Mouse (Mus musculus) liver, adult 2 months (tissue): ENCODE data around the gene Cdkn2d. TPM values are rescaled to one million over a fixed set of nuclear protein-coding genes. Genes with fewer than 3 reads are reported as not detected.

Experiments
- DNase-seq: peaks from one replicate; pipeline ENCODE4 v3.0.0-alpha.2; 2011; ENCODE audit warnings: low read depth, low spot score; ENCODE audit errors: extremely low read depth
- H3K27ac ChIP-seq: fragments of 200-500 bp; replicated peaks from 2 replicates; pipeline ENCODE4 v1.5.1; 2012; ENCODE audit warnings: low read depth, mild to moderate bottlenecking, control low read depth, inconsistent platforms, low read length; ENCODE audit not compliant: insufficient read depth
- H3K27me3 ChIP-seq: fragments of 200-500 bp; 2 replicates; pipeline ENCODE4 v1.6.1; 2012; ENCODE audit warnings: mild to moderate bottlenecking, moderate library complexity, low read length, inconsistent platforms; ENCODE audit not compliant: control insufficient read depth, insufficient read depth
- H3K36me3 ChIP-seq: fragments of 200-500 bp; 2 replicates; pipeline ENCODE4 v1.6.1; 2012; ENCODE audit warnings: low read length, inconsistent platforms; ENCODE audit not compliant: control insufficient read depth, insufficient read depth
- H3K4me1 ChIP-seq: fragments of 200-500 bp; 2 replicates; pipeline ENCODE4 v1.6.1; 2011; ENCODE audit warnings: low read length; ENCODE audit not compliant: control insufficient read depth, insufficient read depth
- H3K4me3 ChIP-seq: fragments of 200-500 bp; 2 replicates; pipeline ENCODE4 v1.5.1; 2011; ENCODE audit warnings: low read depth, mild to moderate bottlenecking, control low read depth, low read length, moderate library complexity; ENCODE audit not compliant: insufficient read depth
- H3K79me2 ChIP-seq: fragments of 200-500 bp; 2 replicates; pipeline ENCODE4 v1.6.1; 2012; ENCODE audit warnings: inconsistent platforms, mild to moderate bottlenecking, low read length, moderate library complexity; ENCODE audit not compliant: control insufficient read depth, insufficient read depth
- H3K9ac ChIP-seq: fragments of 200-500 bp; 2 replicates; pipeline ENCODE4 v1.6.1; 2012; ENCODE audit warnings: low read depth, mild to moderate bottlenecking, control low read depth, inconsistent platforms, low read length
- CTCF ChIP-seq: fragments of 200-500 bp; IDR thresholded peaks from 2 replicates; pipeline ENCODE4 v1.5.1; 2011; ENCODE audit warnings: low read depth, low read length, control low read depth
- POLR2A ChIP-seq: fragments of 200-500 bp; IDR thresholded peaks from 2 replicates; pipeline ENCODE4 v1.6.1; 2011; ENCODE audit warnings: low read length, control low read depth; ENCODE audit not compliant: insufficient read depth; ENCODE audit errors: extremely low read depth
- WGBS: fragments of 180-500 bp; shearing (Covaris S2); methylation state at CpG from one replicate; pipeline ENCODE4 v1.1.7; 2018; 5-methylcytosine and 5-hydroxymethylcytosine counted together
- polyA plus RNA-seq: library from polyadenylated mRNA; depleted of rRNA; stranded (reverse); fragments of >200 nt; gene quantifications from 2 replicates; pipeline ENCODE4 v1.2.3, GENCODE M21; 2012; rRNA removed
- total RNA-seq: library from RNA; depleted of rRNA; stranded (reverse); fragments of >200 nt; gene quantifications from 2 replicates; pipeline ENCODE4 v1.2.3, GENCODE M21; 2014; rRNA removed

Cdkn2d gene
- total and polyA plus RNA-seq, 2 experiments = 3.0 to 5.1 TPM

GRCm38 (mm10) chr9:21244428-21245112, 46.6 kb downstream of the Cdkn2d start:
- peaks cover 7% of the 10 kb centered on the region for H3K27me3 ChIP-seq
- H3K9ac ChIP-seq = peak overlapping the region; percentile 56
- TF ChIP-seq CTCF (no peak), POLR2A (no peak)
- H3K36me3 ChIP-seq = no peaks in the 10 kb centered on the region
- no peaks in the 10 kb centered on the region for H3K79me2 ChIP-seq
- no peak overlapping the region for H3K27ac ChIP-seq
- peak overlapping the region; percentile 46; the same call in 1 of the 2 replicates for H3K4me3 ChIP-seq
- H3K4me1 ChIP-seq = peaks cover 15% of the 10 kb centered on the region; the same call in 1 of the 2 replicates
- 17% methylated on average over 72 of the region's 72 CpGs for WGBS
- no peak for DNase-seq

- H3K27ac ChIP-seq = no peak overlapping the region
- H3K79me2 ChIP-seq = no peaks in the 10 kb centered on the region
- 27% methylated on average over 42 of the region's 42 CpGs for WGBS
- no peak for DNase-seq
- H3K4me3 ChIP-seq = peak overlapping the region; percentile 46; the same call in 1 of the 2 replicates
- no peaks in the 10 kb centered on the region for H3K36me3 ChIP-seq
- TF ChIP-seq POLR2A (no peak), CTCF (no peak)
- H3K4me1 ChIP-seq = peaks cover 13% of the 10 kb centered on the region; the same call in 1 of the 2 replicates
- H3K9ac ChIP-seq = no peak overlapping the region; the same call in 1 of the 2 replicates
- peaks cover 7% of the 10 kb centered on the region for H3K27me3 ChIP-seq
These were observed 47.3 kb downstream of the Cdkn2d start for GRCm38 (mm10) chr9:21243826-21244427.

GRCm38 (mm10) chr9:21241343-21241742, 49.9 kb downstream of the Cdkn2d start:
- Histone ChIP-seq H3K4me1 (peaks cover 15% of the 10 kb centered on the region), H3K9ac (no peak overlapping the region), H3K27ac (no peak overlapping the region), H3K79me2 (peaks cover 14% of the 10 kb centered on the region; the same call in 1 of the 2 replicates), H3K36me3 (no peaks in the 10 kb centered on the region), H3K4me3 (no peak overlapping the region), H3K27me3 (peaks cover 7% of the 10 kb centered on the region)
- DNase-seq = peak; percentile 76
- 10% methylated on average over 11 of the region's 11 CpGs for WGBS
- TF ChIP-seq CTCF (peak; percentile 99), POLR2A (no peak)

GRCm38 (mm10) chr9:21239465-21239848, 51.8 kb downstream of the Cdkn2d start:
- Histone ChIP-seq H3K9ac (peak overlapping the region; percentile 96; the same call in 1 of the 2 replicates), H3K27me3 (peaks cover 7% of the 10 kb centered on the region), H3K79me2 (peaks cover 14% of the 10 kb centered on the region; the same call in 1 of the 2 replicates), H3K4me3 (peak overlapping the region; percentile 85), H3K27ac (peak overlapping the region; percentile 88; the same call in 1 of the 2 replicates), H3K36me3 (peaks cover 2% of the 10 kb centered on the region; the same call in 1 of the 2 replicates), H3K4me1 (peaks cover 22% of the 10 kb centered on the region)
- DNase-seq = no peak
- WGBS = 43% methylated on average over 4 of the region's 4 CpGs
- no peak for TF ChIP-seq CTCF
- no peak for TF ChIP-seq POLR2A

- H3K9ac ChIP-seq = peak within 1 kb of the TSS; percentile 96
- peak within 1 kb of the TSS; percentile 85 for H3K4me3 ChIP-seq
- TF ChIP-seq CTCF (no peak), POLR2A (peak; percentile 32; the same call in 1 of the 2 replicates)
- peaks cover 2% of the 10 kb centered on the region; the same call in 1 of the 2 replicates for H3K36me3 ChIP-seq
- peak within 1 kb of the TSS; percentile 88 for H3K27ac ChIP-seq
- whole genome bisulfite sequencing = under 1% methylated on average over 75 of the region's 90 CpGs
- H3K4me1 ChIP-seq = peaks cover 18% of the 10 kb centered on the region
- no peak for DNase-seq
- peaks cover 2% of the 10 kb centered on the region for H3K27me3 ChIP-seq
- peaks cover 15% of the 10 kb centered on the region; the same call in 1 of the 2 replicates for H3K79me2 ChIP-seq
These were observed 52.3 kb downstream of the Cdkn2d start, which contains the start of gene Keap1 for GRCm38 (mm10) chr9:21238733-21239464. TSS of gene Keap1 (minus strand) at chr9:21239361.

Other genes with a start within 250 kb of the Cdkn2d start
- not detected in 2 replicates for gene Zglp1, start 224.3 kb downstream of the Cdkn2d start, total RNA-seq
- 0.39 TPM in 1 of 2 replicates, not detected in the other for gene Zglp1, start 224.3 kb downstream of the Cdkn2d start, polyA plus RNA-seq
- 0.46 and 0.54 TPM in 2 replicates for gene Gm49373, start 218.3 kb downstream of the Cdkn2d start, total RNA-seq
- gene Gm49373, start 218.3 kb downstream of the Cdkn2d start, polyA plus RNA-seq = 0.05 and 0.10 TPM in 2 replicates
- 30.6 and 31.1 TPM in 2 replicates for gene Fdx1l, start 217.8 kb downstream of the Cdkn2d start, total RNA-seq
- 45.3 and 50.3 TPM in 2 replicates for gene Fdx1l, start 217.8 kb downstream of the Cdkn2d start, polyA plus RNA-seq
- 2.0 and 2.5 TPM in 2 replicates for gene Gm38431, start 199.4 kb downstream of the Cdkn2d start, total RNA-seq
- 3.4 and 5.8 TPM in 2 replicates for gene Gm38431, start 199.4 kb downstream of the Cdkn2d start, polyA plus RNA-seq
- gene Raver1, start 199.4 kb downstream of the Cdkn2d start, total RNA-seq = 1.8 and 5.3 TPM in 2 replicates
- gene Raver1, start 199.4 kb downstream of the Cdkn2d start, polyA plus RNA-seq = 19.6 and 22.1 TPM in 2 replicates
- gene Tyk2, start 160.2 kb downstream of the Cdkn2d start, total RNA-seq = 9.3 and 16.4 TPM in 2 replicates
- gene Tyk2, start 160.2 kb downstream of the Cdkn2d start, polyA plus RNA-seq = 18.2 and 21.0 TPM in 2 replicates
- gene Cdc37, start 141.4 kb downstream of the Cdkn2d start, total RNA-seq = 27.4 and 36.0 TPM in 2 replicates
- 41.2 and 41.8 TPM in 2 replicates for gene Cdc37, start 141.4 kb downstream of the Cdkn2d start, polyA plus RNA-seq
- gene Pde4a, start 125.7 kb downstream of the Cdkn2d start, total RNA-seq = 1.0 and 1.5 TPM in 2 replicates
- gene Pde4a, start 125.7 kb downstream of the Cdkn2d start, polyA plus RNA-seq = 1.9 and 3.5 TPM in 2 replicates
- 29.5 and 37.3 TPM in 2 replicates for gene Keap1, start 52.0 kb downstream of the Cdkn2d start, total RNA-seq
- gene Keap1, start 52.0 kb downstream of the Cdkn2d start, polyA plus RNA-seq = 69.1 and 76.4 TPM in 2 replicates
- gene S1pr5, start 43.0 kb downstream of the Cdkn2d start, total RNA-seq = 3.3 and 4.1 TPM in 2 replicates
- 5.3 and 9.9 TPM in 2 replicates for gene S1pr5, start 43.0 kb downstream of the Cdkn2d start, polyA plus RNA-seq
- gene Atg4d, start 26.1 kb downstream of the Cdkn2d start, total RNA-seq = 22.3 and 27.3 TPM in 2 replicates
- gene Atg4d, start 26.1 kb downstream of the Cdkn2d start, polyA plus RNA-seq = 42.2 and 45.8 TPM in 2 replicates
- gene Kri1, start 3.4 kb downstream of the Cdkn2d start, total RNA-seq = 5.0 and 6.5 TPM in 2 replicates
- gene Kri1, start 3.4 kb downstream of the Cdkn2d start, polyA plus RNA-seq = 6.3 and 9.7 TPM in 2 replicates
- 0.07 and 0.55 TPM in 2 replicates for gene Ap1m2, start 20.9 kb upstream of the Cdkn2d start, total RNA-seq
- 0.06 and 0.28 TPM in 2 replicates for gene Ap1m2, start 20.9 kb upstream of the Cdkn2d start, polyA plus RNA-seq
- gene Slc44a2, start 29.3 kb upstream of the Cdkn2d start, total RNA-seq = 3.8 and 4.9 TPM in 2 replicates
- gene Slc44a2, start 29.3 kb upstream of the Cdkn2d start, polyA plus RNA-seq = 3.9 and 5.8 TPM in 2 replicates
- 9.5 and 13.0 TPM in 2 replicates for gene Ilf3, start 76.5 kb upstream of the Cdkn2d start, total RNA-seq
- gene Ilf3, start 76.5 kb upstream of the Cdkn2d start, polyA plus RNA-seq = 9.1 and 13.5 TPM in 2 replicates
- 5.6 TPM in 2 replicates for gene Qtrt1, start 120.4 kb upstream of the Cdkn2d start, total RNA-seq
- 8.3 and 15.7 TPM in 2 replicates for gene Qtrt1, start 120.4 kb upstream of the Cdkn2d start, polyA plus RNA-seq
- 28.9 and 32.3 TPM in 2 replicates for gene Dnm2, start 133.5 kb upstream of the Cdkn2d start, total RNA-seq
- gene Dnm2, start 133.5 kb upstream of the Cdkn2d start, polyA plus RNA-seq = 57.3 and 74.4 TPM in 2 replicates
- gene Tmed1, start 218.8 kb upstream of the Cdkn2d start, total RNA-seq = 19.2 and 23.2 TPM in 2 replicates
- 24.9 and 26.5 TPM in 2 replicates for gene Tmed1, start 218.8 kb upstream of the Cdkn2d start, polyA plus RNA-seq
- 3.5 and 4.6 TPM in 2 replicates for gene AB124611, start 234.8 kb upstream of the Cdkn2d start, total RNA-seq
- 2.2 and 3.4 TPM in 2 replicates for gene AB124611, start 234.8 kb upstream of the Cdkn2d start, polyA plus RNA-seq